Mouse (Mus musculus) bone marrow macrophage, adult 2 months (primary cell): Measurements from ENCODE around the gene Bmper. TPM values are rescaled to one million over a fixed set of nuclear protein-coding genes. Genes with fewer than 3 reads are reported as not detected.

Experiments
- H3K27ac ChIP-seq: 2 replicates; pipeline ENCODE4 v1.5.1; 2012; ENCODE audit warnings: low read depth, low read length; ENCODE audit not compliant: insufficient read depth
- H3K4me1 ChIP-seq: 2 replicates; pipeline ENCODE4 v1.6.1; 2012; ENCODE audit warnings: low read length; ENCODE audit not compliant: control insufficient read depth, insufficient read depth
- H3K4me3 ChIP-seq: 2 replicates; pipeline ENCODE4 v1.5.1; 2012; ENCODE audit warnings: mild to moderate bottlenecking, low read length, moderate library complexity; ENCODE audit not compliant: insufficient read depth
- CTCF ChIP-seq: IDR thresholded peaks from 2 replicates; pipeline ENCODE4 v1.5.1; 2012; ENCODE audit warnings: low read depth, mild to moderate bottlenecking, low read length, moderate library complexity
- POLR2A ChIP-seq: IDR thresholded peaks from 2 replicates; pipeline ENCODE4 v1.6.1; 2012; ENCODE audit warnings: mild to moderate bottlenecking, low read depth, low read length, borderline replicate concordance
- polyA plus RNA-seq: library from polyadenylated mRNA; stranded (reverse); fragments of >200 nt; gene quantifications from 2 replicates; pipeline ENCODE4 v1.2.4, GENCODE M21; 2012; ENCODE audit not compliant: missing spikeins, insufficient read depth, insufficient read length

Bmper gene
- polyA plus RNA-seq, 1 experiment, result not detected

GRCm38 (mm10) chr9:23407935-23408781, 185.3 kb downstream of the Bmper start:
- Histone ChIP-seq H3K27ac (no peak overlapping the region), H3K4me3 (no peak overlapping the region), H3K4me1 (no peaks in the 10 kb centered on the region)
- TF ChIP-seq POLR2A (no peak), CTCF (no peak)

GRCm38 (mm10) chr9:23410567-23410966, 187.7 kb downstream of the Bmper start:
- H3K27ac ChIP-seq, result no peak overlapping the region

GRCm38 (mm10) chr9:23412956-23413355, 190.1 kb downstream of the Bmper start:
- no peak for TF ChIP-seq POLR2A
- no peak for TF ChIP-seq CTCF
- Histone ChIP-seq H3K4me3 (no peak overlapping the region), H3K27ac (no peak overlapping the region)

More at GRCm38 (mm10) chr9:23410567-23410966, 187.7 kb downstream of the Bmper start:
- no peaks in the 10 kb centered on the region for H3K4me1 ChIP-seq
- H3K4me3 ChIP-seq, result no peak overlapping the region
- TF ChIP-seq POLR2A (no peak), CTCF (no peak)

GRCm38 (mm10) chr9:23419107-23419506, 196.2 kb downstream of the Bmper start:
- no peak overlapping the region for H3K4me3 ChIP-seq
- H3K27ac ChIP-seq, result no peak overlapping the region
- H3K4me1 ChIP-seq, result no peaks in the 10 kb centered on the region
- TF ChIP-seq CTCF (no peak), POLR2A (no peak)

More at GRCm38 (mm10) chr9:23412956-23413355, 190.1 kb downstream of the Bmper start:
- no peaks in the 10 kb centered on the region for H3K4me1 ChIP-seq

- Histone ChIP-seq H3K27ac (no peak overlapping the region), H3K4me3 (no peak overlapping the region), H3K4me1 (no peaks in the 10 kb centered on the region)
- TF ChIP-seq CTCF (no peak), POLR2A (no peak)
These were observed 200.9 kb downstream of the Bmper start for GRCm38 (mm10) chr9:23423748-23424147.

- Histone ChIP-seq H3K4me1 (no peaks in the 10 kb centered on the region), H3K27ac (no peak overlapping the region), H3K4me3 (no peak overlapping the region)
- TF ChIP-seq POLR2A, result no peak
- no peak for TF ChIP-seq CTCF
These were observed 209.8 kb downstream of the Bmper start for GRCm38 (mm10) chr9:23432631-23433030.

GRCm38 (mm10) chr9:23433238-23433637, 210.4 kb downstream of the Bmper start:
- H3K4me1 ChIP-seq, result no peaks in the 10 kb centered on the region
- TF ChIP-seq CTCF (no peak), POLR2A (no peak)
- H3K27ac ChIP-seq, result no peak overlapping the region
- no peak overlapping the region for H3K4me3 ChIP-seq

- no peak overlapping the region for H3K4me3 ChIP-seq
These were observed 213.9 kb downstream of the Bmper start for GRCm38 (mm10) chr9:23436751-23437150.

GRCm38 (mm10) chr9:23438662-23439061, 215.8 kb downstream of the Bmper start:
- TF ChIP-seq CTCF, result no peak
- TF ChIP-seq POLR2A, result no peak
- Histone ChIP-seq H3K4me1 (no peaks in the 10 kb centered on the region), H3K4me3 (no peak overlapping the region), H3K27ac (no peak overlapping the region)

More at GRCm38 (mm10) chr9:23436751-23437150, 213.9 kb downstream of the Bmper start:
- Histone ChIP-seq H3K4me1 (no peaks in the 10 kb centered on the region), H3K27ac (no peak overlapping the region)
- TF ChIP-seq CTCF (no peak), POLR2A (no peak)

GRCm38 (mm10) chr9:23442168-23442567, 219.3 kb downstream of the Bmper start:
- Histone ChIP-seq H3K4me3 (no peak overlapping the region), H3K27ac (no peak overlapping the region), H3K4me1 (no peaks in the 10 kb centered on the region)
- no peak for TF ChIP-seq POLR2A
- no peak for TF ChIP-seq CTCF
